Mouse (Mus musculus): ENCODE measurements at regions not wholly inside any gene's neighbourhood (a gene's known extent, or its start where the extent isn't known, plus 50 kb on each side); places are given as distances from the start of the nearest gene placed in this dataset.

GRCm38 (mm10) chr8:35877581-35877980 lies 112.0 kb downstream of the Gm19410 start:
- DNase-seq (ENCODE audit: low read depth): no peak

- no peak for DNase-seq (ENCODE audit: low read depth)
Measured at GRCm38 (mm10) chr8:35881810-35882209, 116.2 kb downstream of the Gm19410 start.

DNA sequence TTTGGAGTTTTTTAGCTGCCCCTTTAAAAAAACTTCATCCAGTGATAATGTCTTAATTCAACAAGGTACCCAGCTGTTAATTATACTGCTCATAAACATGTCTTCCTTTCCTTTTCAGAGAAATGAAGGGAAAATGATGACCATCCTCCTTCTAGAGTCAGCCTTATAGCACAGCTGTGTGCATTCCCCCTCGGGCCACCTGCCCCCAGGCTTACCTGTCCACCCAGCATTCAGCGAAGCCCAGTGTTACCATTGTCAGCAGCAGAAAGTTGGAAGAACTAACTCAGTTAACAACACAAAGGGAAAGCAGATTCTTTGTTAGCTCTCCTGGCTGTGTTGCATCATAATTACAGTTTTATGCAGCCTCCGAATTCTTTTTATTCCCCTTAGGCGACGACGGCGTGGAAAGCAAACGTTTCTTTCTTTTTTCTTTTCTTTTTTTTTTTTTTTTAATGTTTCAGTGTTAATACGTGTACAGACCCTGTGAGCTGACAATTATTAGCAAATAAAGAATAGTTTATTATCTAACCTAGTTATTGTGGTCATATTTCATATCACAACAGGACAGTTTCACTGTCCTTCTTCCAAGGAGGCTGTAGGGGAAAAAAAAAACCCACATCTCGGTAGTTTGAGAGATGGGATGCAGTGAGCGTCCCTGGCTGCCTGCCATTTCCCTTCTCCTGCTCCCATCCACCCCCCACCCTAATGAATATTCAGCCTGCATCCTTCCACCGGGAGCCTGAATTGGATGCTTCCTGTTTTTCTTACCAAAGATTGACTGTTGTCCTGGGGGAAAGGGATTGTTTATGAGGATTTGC lies 117.3 kb downstream of the Gm19410 start:
- DNase-seq (ENCODE audit: low read depth): no peak

- DNase-seq (ENCODE audit: low read depth): no peak
Measured at GRCm38 (mm10) chr8:35883456-35883780, 117.8 kb downstream of the Gm19410 start.

DNA sequence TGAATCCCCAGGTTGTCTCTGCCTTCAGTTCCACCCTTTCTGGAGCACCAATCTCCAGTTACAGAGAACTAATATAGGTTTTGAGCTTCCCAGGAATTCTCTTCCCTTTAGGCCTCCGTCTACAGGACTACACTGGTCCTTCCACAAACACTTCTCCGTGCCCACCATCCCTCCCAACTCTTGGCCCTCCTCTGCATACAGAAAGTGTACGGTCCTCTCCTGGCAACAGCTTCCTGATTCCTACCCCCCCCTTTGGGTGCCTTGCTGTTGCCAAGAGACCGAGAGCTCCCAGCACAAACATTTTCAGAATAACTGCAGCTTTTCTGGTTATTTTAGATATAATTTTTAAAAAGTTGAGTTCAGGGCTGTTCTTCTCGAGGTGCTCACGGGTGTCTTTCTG lies 119.0 kb downstream of the Gm19410 start:
- no peak for DNase-seq (ENCODE audit: low read depth)

GRCm38 (mm10) chr8:35890083-35890482 lies 124.5 kb downstream of the Gm19410 start:
- no peak for DNase-seq (ENCODE audit: low read depth)

DNA sequence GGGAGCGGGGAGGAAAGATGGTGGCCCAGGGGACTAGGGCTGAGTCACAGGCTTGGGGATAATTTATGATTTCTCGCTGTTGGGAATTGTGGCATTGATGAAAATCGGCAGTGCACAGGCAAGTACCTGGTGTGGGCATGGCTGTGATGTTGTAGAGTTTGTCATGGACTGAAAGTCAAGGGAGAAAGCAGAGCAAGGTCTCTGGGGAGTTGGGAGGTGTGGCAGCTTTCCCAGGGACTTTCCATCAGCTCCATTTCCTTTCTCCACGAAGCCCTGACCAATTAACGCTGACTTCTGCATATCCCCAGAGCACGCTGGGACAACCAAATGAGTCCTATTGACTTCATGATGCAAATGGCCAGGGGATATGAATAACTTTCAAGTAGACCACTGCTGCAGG lies 126.2 kb downstream of the Gm19410 start:
- no peak for DNase-seq (ENCODE audit: low read depth)

GRCm38 (mm10) chr8:35898493-35898892 lies 132.9 kb downstream of the Gm19410 start:
- no peak for DNase-seq (ENCODE audit: low read depth)

DNA sequence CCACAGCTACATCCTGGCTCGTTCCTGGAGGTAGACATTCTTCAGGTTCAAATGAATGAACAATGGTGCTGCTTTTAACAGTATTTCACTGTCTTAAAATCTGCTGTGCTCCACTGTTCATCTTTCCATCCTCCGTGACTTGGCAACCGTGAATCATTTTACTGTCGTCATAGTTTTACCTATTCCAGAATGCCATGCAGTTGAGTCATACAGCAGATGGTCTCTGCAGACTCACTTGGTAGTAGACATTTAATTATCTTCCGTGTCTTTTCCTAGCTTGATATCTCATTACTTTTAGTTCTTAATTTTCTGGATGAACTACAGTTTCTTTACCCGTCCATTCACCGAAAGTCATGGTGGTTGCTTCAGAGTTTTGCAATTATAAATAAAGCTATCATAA lies 135.9 kb downstream of the Gm19410 start:
- no peak for DNase-seq (ENCODE audit: low read depth)

DNA sequence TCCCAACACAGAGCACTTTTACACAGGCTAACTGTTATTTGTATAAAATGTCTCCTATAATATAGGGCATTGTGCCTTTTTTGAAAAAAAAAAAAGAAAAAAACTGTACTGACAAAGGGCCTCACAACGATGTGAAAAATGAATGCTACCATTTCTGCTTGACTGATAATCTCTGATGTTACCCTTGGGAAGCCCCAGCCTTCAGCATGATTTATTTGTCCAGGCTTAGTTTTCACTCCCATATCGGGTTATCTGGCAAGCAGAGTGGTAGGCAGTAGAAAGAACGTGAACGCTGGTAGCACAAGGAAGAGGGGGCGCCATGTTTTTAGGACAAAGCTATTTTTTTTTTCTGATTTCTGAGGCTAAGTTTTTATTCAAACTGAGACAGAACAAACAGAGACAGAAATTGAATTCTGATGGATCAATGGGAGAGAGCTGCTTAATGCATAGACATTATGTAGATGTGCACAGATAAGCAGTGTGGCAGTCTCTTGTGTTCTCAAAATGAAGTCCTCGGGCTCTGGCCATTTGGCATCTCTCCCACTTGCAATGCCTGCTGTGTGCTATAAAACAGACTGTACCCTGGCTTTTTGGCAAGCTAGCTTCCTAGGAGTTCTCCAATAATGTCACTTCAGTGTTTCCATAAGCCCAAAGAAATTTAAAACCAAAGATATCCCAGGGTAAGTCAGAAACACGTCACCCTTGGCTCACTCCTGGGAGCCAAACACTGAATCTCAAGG lies 139.3 kb downstream of the Gm19410 start:
- DNase-seq (ENCODE audit: low read depth): no peak

DNA sequence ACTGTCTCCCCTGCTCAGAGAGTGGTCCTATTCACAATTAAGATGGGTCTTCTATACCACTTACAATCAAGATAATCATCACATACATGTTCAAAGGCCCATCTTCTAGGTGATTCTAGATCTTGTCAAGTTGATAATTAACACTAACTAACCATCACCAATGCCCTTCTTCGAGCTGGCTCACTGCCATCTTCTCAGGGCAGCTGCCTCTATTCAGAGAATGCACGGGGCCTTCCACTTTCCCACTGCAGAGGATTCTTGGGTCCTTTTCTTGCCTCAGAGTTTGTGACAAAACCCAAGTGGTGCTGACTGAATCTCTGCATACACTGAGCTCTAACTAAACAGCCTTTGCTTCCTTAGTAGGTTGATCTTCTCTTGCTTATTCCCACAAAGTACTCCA lies 142.4 kb downstream of the Gm19410 start:
- DNase-seq (ENCODE audit: low read depth): no peak

DNA sequence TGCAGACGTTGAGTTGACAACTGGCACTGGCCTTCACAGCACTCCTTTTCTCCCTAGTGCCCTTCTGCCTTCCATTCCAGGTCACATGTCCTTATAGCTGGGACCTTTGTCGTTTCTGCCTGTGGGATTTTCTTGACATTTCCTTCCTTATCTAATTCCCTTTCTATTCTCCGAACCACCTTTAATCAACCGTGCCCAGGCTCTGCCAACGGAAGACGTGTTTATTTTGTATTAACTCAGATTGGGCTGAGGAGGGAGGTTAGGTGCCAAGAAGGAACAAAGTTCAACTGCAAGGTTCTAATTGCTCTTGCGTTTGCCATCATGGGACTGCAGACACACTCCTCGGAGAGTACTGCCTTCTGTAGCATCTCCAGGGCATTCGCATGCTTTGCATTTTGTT lies 146.7 kb downstream of the Gm19410 start:
- no peak for DNase-seq (ENCODE audit: low read depth)

DNA sequence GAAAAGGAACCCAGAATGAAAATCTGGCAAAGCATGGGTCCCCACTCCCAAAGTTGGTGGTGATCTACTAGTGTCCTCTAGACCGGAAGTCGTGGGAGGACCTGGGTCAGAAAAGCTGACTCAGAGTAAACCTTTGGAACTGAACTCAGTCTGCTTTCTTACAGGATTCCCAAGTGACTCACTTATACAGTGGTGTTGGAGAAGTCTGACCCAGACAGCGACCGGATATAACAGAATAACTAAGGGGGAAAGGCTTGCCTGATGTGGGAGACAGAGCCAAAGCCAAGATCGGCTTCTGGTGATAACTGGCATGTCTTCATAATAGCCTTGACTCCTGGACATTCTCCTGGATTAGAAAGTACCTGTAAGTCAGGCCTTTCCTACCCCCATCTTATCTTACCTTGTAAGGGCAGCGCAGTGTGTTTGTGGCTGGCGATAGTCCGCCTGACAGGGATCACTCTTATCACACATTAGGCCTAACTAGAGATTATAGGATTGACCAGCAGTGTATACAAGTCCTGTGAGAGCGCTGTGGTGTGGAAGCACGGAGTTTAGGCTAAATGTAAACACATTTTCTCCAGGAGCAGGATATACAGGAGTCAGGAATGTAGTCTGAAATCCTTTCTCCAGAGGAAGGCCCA lies 150.4 kb downstream of the Gm19410 start:
- DNase-seq (ENCODE audit: low read depth): no peak

- DNase-seq (ENCODE audit: low read depth): no peak
Measured at GRCm38 (mm10) chr8:35917573-35917972, 152.0 kb downstream of the Gm19410 start.

- no peak for DNase-seq (ENCODE audit: low read depth)
Measured at GRCm38 (mm10) chr8:35919451-35919850, 153.9 kb downstream of the Gm19410 start.

- DNase-seq (ENCODE audit: low read depth): no peak
Measured at GRCm38 (mm10) chr8:35919859-35920675, 154.5 kb downstream of the Gm19410 start.

DNA sequence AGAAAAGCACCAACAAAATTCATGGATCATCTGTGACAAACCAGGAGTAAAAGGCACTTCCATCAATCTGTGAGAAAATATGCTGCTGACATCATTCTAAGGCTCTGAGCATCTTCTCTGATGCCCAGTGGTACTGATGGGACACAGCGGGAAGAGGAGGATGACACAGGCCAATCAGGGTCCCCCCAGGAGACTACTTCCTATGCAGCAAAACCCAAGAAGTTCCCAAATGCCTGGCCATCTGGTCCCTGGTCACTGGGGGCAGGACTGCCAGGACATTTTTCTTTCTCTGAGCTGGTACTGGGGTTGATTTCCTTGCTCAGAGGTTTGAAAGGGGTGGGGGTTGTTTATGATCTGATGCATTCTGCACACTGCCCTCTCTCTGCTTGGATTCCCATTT lies 158.4 kb downstream of the Gm19410 start:
- DNase-seq (ENCODE audit: low read depth): no peak

DNA sequence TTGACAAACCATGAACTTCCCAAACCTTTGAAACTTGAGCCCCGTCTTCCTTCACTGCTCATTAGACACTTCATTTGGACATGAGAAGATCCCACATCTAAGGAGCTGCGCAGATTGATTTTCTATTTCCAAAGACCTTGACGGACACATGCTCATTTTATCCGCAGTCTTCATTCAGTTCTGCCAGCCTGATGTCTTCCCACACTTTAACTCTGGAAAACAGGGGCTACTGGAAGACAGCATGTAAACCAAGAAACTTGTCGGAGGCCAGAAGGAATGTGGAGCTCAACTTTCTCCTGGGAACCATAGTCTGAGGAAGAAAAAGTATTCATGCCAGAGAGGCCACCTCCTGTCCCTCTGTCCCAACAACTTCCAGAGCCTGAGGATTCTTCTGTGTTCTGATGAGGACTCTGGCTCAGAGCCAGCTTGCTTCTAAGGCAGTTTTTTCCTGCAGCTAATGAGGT lies 161.8 kb downstream of the Gm19410 start:
- no peak for DNase-seq (ENCODE audit: low read depth)

- DNase-seq (ENCODE audit: low read depth): no peak
Measured at GRCm38 (mm10) chr8:35930291-35930690, 164.7 kb downstream of the Gm19410 start.

DNA sequence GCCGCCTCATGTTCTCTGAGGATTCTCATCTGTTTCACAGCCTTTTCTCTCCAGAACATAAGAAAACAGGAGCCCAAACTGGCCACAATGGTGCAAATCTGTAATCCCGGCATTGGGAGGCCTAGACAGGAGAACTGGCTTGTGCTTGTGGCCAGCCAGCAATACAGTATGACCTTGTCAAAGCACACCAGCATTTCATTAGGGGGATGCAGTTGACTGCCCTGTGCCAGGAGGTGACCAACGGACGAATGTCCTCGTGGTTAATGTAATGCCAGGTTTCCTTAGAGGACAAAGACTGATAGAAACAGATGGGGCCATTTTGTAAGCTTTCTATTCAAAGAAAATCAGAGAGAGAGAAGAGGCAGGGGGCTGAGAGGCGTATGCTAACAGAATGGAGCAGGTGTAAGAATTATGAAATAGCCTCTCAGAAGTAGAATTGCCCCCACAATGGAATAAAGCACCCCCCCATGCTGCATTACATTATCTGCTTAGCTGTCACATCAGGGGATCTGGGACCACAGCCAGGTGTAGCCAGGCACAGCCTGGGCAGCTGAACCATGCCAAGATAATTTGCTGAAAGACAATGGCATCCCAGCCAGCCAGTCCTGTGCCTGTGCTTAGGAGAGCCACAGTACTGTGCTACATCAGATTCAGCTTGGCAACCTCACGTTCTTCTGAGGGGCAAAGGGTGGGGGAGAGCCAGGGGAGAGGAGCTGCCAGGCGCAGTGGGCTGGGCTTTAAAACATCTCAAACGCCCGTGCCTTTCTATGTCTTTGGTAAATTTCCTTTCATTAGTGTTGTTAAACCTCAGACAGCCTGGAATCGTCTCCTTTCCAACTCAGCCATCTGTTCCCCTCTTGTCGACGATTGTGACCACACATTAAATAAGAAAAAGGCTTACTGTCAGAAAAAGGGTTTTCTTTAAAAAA lies 167.9 kb downstream of the Gm19410 start:
- DNase-seq (ENCODE audit: low read depth): no peak

DNA sequence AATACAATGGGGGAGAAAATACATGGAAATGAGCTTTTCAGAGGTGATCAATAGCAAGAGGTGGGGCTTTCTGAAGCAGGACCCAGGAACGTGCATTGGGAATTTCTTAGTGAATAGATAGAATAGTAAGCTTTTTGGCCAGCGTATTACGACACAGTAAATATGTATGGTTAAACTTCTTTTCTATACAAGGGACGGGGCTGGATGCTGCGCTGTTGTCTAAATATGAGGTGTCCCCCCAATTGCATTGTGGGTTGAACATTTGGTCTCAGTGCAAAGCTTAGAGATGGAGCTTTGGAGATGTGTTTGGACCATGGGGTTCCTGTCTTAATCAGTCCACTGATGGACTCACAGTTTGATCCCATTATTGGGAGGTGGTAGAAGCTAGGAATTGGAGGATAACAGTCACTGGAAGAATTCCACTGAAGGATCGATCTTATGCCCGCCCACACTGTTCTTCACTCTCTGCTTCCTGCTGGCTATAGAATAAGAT lies 168.6 kb downstream of the Gm19410 start:
- no peak for DNase-seq (ENCODE audit: low read depth)
